Mouse (Mus musculus) ES-Bruce4 (cell line): ENCODE results near the gene Pcsk2. TPM values are rescaled to one million over a fixed set of nuclear protein-coding genes. Genes with fewer than 3 reads are reported as not detected.

Experiments
- H3K27ac ChIP-seq: 2 replicates; pipeline ENCODE4 v1.5.1; 2012; ENCODE audit warnings: low read length, inconsistent platforms; ENCODE audit not compliant: insufficient read depth
- H3K27me3 ChIP-seq: 2 replicates; pipeline ENCODE4 v1.6.1; 2012; ENCODE audit warnings: mild to moderate bottlenecking, low read length, inconsistent platforms; ENCODE audit not compliant: control insufficient read depth, poor library complexity, insufficient read depth, severe bottlenecking
- H3K36me3 ChIP-seq: 2 replicates; pipeline ENCODE4 v1.6.1; 2012; ENCODE audit warnings: inconsistent platforms, mild to moderate bottlenecking, low read length, moderate library complexity; ENCODE audit not compliant: control insufficient read depth, poor library complexity, insufficient read depth, severe bottlenecking
- H3K4me1 ChIP-seq: one replicate; pipeline ENCODE4 v1.8.1; 2011; ENCODE audit warnings: low read length; ENCODE audit not compliant: control insufficient read depth, insufficient read depth
- H3K4me3 ChIP-seq: 2 replicates; pipeline ENCODE4 v1.5.1; 2011; ENCODE audit warnings: low read depth, mild to moderate bottlenecking, low read length
- H3K9ac ChIP-seq: 2 replicates; pipeline ENCODE4 v1.6.1; 2012; ENCODE audit warnings: low read depth, mild to moderate bottlenecking, inconsistent platforms; ENCODE audit not compliant: poor library complexity, severe bottlenecking
- H3K9me3 ChIP-seq: replicated peaks from 2 replicates; pipeline ENCODE4 v1.6.1; 2012; ENCODE audit warnings: mild to moderate bottlenecking, low read length, inconsistent platforms; ENCODE audit not compliant: control insufficient read depth, poor library complexity, insufficient read depth, severe bottlenecking
- CTCF ChIP-seq: IDR thresholded peaks from one replicate; pipeline ENCODE4 v1.8.1; 2011; ENCODE audit warnings: low read depth, low read length
- EP300 ChIP-seq: IDR thresholded peaks from 2 replicates; pipeline ENCODE4 v1.6.1; 2011; ENCODE audit warnings: low read depth, low read length; ENCODE audit not compliant: insufficient read depth
- POLR2A ChIP-seq: IDR thresholded peaks from one replicate; pipeline ENCODE4 v1.8.1; 2011; ENCODE audit warnings: low read length; ENCODE audit not compliant: insufficient read depth
- polyA plus RNA-seq: library from polyadenylated mRNA; stranded (reverse); fragments of >200 nt; gene quantifications from 2 replicates; pipeline ENCODE4 v1.2.4, GENCODE M21; 2011; ENCODE audit warnings: low read depth; ENCODE audit not compliant: missing spikeins, insufficient read depth, insufficient read length

The Pcsk2 gene
- polyA plus RNA-seq, 1 experiment = 1.1 TPM

- Histone ChIP-seq H3K27me3 (peaks cover 6% of the 10 kb centered on the region), H3K9me3 (no peaks in the 10 kb centered on the region), H3K4me1 (no peaks in the 10 kb centered on the region), H3K4me3 (peak overlapping the region; percentile 60), H3K27ac (no peak overlapping the region), H3K36me3 (no peaks in the 10 kb centered on the region), H3K9ac (0 out of 2 replicates have a peak overlapping the region, but pooled peaks have one; percentile 59)
- TF ChIP-seq CTCF (no peak), POLR2A (no peak), EP300 (no peak)
Measured at GRCm38 (mm10) chr2:143546412-143547211, 656 bp downstream of the Pcsk2 start.

- H3K27me3 ChIP-seq = peaks cover 6% of the 10 kb centered on the region
- H3K27ac ChIP-seq = no peak overlapping the region
- no peaks in the 10 kb centered on the region for H3K36me3 ChIP-seq
- TF ChIP-seq CTCF = no peak
- TF ChIP-seq POLR2A = no peak
- no peak for TF ChIP-seq EP300
- no peaks in the 10 kb centered on the region for H3K4me1 ChIP-seq
- no peaks in the 10 kb centered on the region for H3K9me3 ChIP-seq
- H3K9ac ChIP-seq = no peak overlapping the region
- peak overlapping the region; percentile 19; the same call in 1 of the 2 replicates for H3K4me3 ChIP-seq
Measured at GRCm38 (mm10) chr2:143547251-143548090, 1.5 kb downstream of the Pcsk2 start.

GRCm38 (mm10) chr2:143560384-143560783 lies 14.4 kb downstream of the Pcsk2 start:
- no peak overlapping the region for H3K27ac ChIP-seq
- TF ChIP-seq POLR2A = no peak
- TF ChIP-seq EP300 = no peak
- TF ChIP-seq CTCF = no peak
- H3K9me3 ChIP-seq = no peaks in the 10 kb centered on the region
- H3K4me1 ChIP-seq = no peaks in the 10 kb centered on the region
- no peaks in the 10 kb centered on the region for H3K27me3 ChIP-seq
- no peaks in the 10 kb centered on the region for H3K36me3 ChIP-seq
- H3K9ac ChIP-seq = no peak overlapping the region
- no peak overlapping the region for H3K4me3 ChIP-seq

- H3K4me1 ChIP-seq = no peaks in the 10 kb centered on the region
- no peak for TF ChIP-seq POLR2A
- TF ChIP-seq EP300 = no peak
- no peak for TF ChIP-seq CTCF
Measured at GRCm38 (mm10) chr2:143565062-143565461, 19.1 kb downstream of the Pcsk2 start.

GRCm38 (mm10) chr2:143565961-143566360 lies 20.0 kb downstream of the Pcsk2 start:
- Histone ChIP-seq H3K4me3 (no peak overlapping the region), H3K27ac (no peak overlapping the region), H3K4me1 (no peaks in the 10 kb centered on the region), H3K9ac (no peak overlapping the region), H3K36me3 (no peaks in the 10 kb centered on the region), H3K27me3 (no peaks in the 10 kb centered on the region), H3K9me3 (no peaks in the 10 kb centered on the region)
- TF ChIP-seq CTCF = no peak
- no peak for TF ChIP-seq EP300
- no peak for TF ChIP-seq POLR2A

More at GRCm38 (mm10) chr2:143565062-143565461, 19.1 kb downstream of the Pcsk2 start:
- Histone ChIP-seq H3K9me3 (no peaks in the 10 kb centered on the region), H3K27me3 (no peaks in the 10 kb centered on the region), H3K36me3 (no peaks in the 10 kb centered on the region), H3K4me3 (no peak overlapping the region), H3K27ac (no peak overlapping the region), H3K9ac (no peak overlapping the region)

GRCm38 (mm10) chr2:143585341-143585740 lies 39.4 kb downstream of the Pcsk2 start:
- H3K4me1 ChIP-seq = no peaks in the 10 kb centered on the region
- H3K36me3 ChIP-seq = no peaks in the 10 kb centered on the region

More at GRCm38 (mm10) chr2:143585341-143585740, 39.4 kb downstream of the Pcsk2 start:
- no peak overlapping the region for H3K9ac ChIP-seq
- H3K27ac ChIP-seq = no peak overlapping the region
- no peak for TF ChIP-seq EP300
- no peaks in the 10 kb centered on the region for H3K27me3 ChIP-seq
- no peaks in the 10 kb centered on the region for H3K9me3 ChIP-seq
- H3K4me3 ChIP-seq = no peak overlapping the region
